Mouse (Mus musculus): ENCODE measurements at regions not wholly inside any gene's neighbourhood (a gene's known extent, or its start where the extent isn't known, plus 50 kb on each side); places are given as distances from the start of the nearest gene placed in this dataset.

- TF ChIP-seq CTCF (IDR thresholded peaks at IDR 0.05; ENCODE audit: insufficient read depth, low read length): no peak
- TF ChIP-seq POLR2A (IDR thresholded peaks at IDR 0.05; ENCODE audit: borderline replicate concordance, extremely low read depth, low read depth, low read length): no peak
Observed at GRCm38 (mm10) chr2:166384583-166384982, 229.1 kb upstream of the Sulf2 start.
